Mouse (Mus musculus) liver, embryonic 18 days (tissue): ENCODE data around the gene Mrpl58. TPM values are rescaled to one million over a fixed set of nuclear protein-coding genes. Genes with fewer than 3 reads are reported as not detected.

Experiments
- polyA plus RNA-seq: library from polyadenylated mRNA; depleted of rRNA; stranded (reverse); fragments of >200 nt; gene quantifications from 2 replicates; pipeline ENCODE4 v1.2.3, GENCODE M21; 2012; rRNA removed

Gene Mrpl58
- 36.1 and 39.1 TPM in 2 replicates for polyA plus RNA-seq

GRCm38 (mm10) chr11:115403338-115404124 is at the start of gene Mrpl58:
TSS of gene Mrpl58 (plus strand) at chr11:115403752.

GRCm38 (mm10) chr11:115367395-115367944 is 36.1 kb upstream of the Mrpl58 start, which contains the start of gene Hid1:
TSS of gene Hid1 (minus strand) at chr11:115367756.

GRCm38 (mm10) chr11:115381743-115382539 is 21.6 kb upstream of the Mrpl58 start, which contains the start of gene Cdr2l:
TSS of gene Cdr2l (plus strand) at chr11:115381916.

GRCm38 (mm10) chr11:115419531-115420237 is 16.1 kb downstream of the Mrpl58 start, which contains the start of the genes Atp5h and Kctd2:
TSS of gene Atp5h (minus strand) at chr11:115419962.
TSS of gene Kctd2 (plus strand) at chr11:115420128.

GRCm38 (mm10) chr11:115439906-115440595 is 36.5 kb downstream of the Mrpl58 start, which contains the start of gene Trim80:
TSS of gene Trim80 (plus strand) at chr11:115440545.

Other genes with a start within 250 kb of the Mrpl58 start
- 53.4 and 55.4 TPM in 2 replicates for gene Slc9a3r1, start 240.4 kb upstream of the Mrpl58 start, polyA plus RNA-seq
- 1.8 and 2.1 TPM in 2 replicates for gene Tmem104, start 216.3 kb upstream of the Mrpl58 start, polyA plus RNA-seq
- 12.4 and 14.7 TPM in 2 replicates for gene Nat9, start 215.9 kb upstream of the Mrpl58 start, polyA plus RNA-seq
- 0.14 and 0.21 TPM in 2 replicates for gene Grin2c, start 136.5 kb upstream of the Mrpl58 start, polyA plus RNA-seq
- gene Fdxr, start 126.7 kb upstream of the Mrpl58 start, polyA plus RNA-seq = 14.1 and 14.7 TPM in 2 replicates
- 14.5 and 16.9 TPM in 2 replicates for gene Fads6, start 106.1 kb upstream of the Mrpl58 start, polyA plus RNA-seq
- gene Otop2, start 96.6 kb upstream of the Mrpl58 start, polyA plus RNA-seq = 0.05 and 0.07 TPM in 2 replicates
- 0.10 and 0.12 TPM in 2 replicates for gene Ush1g, start 81.7 kb upstream of the Mrpl58 start, polyA plus RNA-seq
- gene Otop3, start 69.0 kb upstream of the Mrpl58 start, polyA plus RNA-seq = not detected in 2 replicates
- gene Hid1, start 36.0 kb upstream of the Mrpl58 start, polyA plus RNA-seq = 1.3 TPM in 2 replicates
- gene Cdr2l, start 21.8 kb upstream of the Mrpl58 start, polyA plus RNA-seq = 2.1 and 2.4 TPM in 2 replicates
- 331 and 347 TPM in 2 replicates for gene Atp5h, start 16.2 kb downstream of the Mrpl58 start, polyA plus RNA-seq
- 8.1 and 9.0 TPM in 2 replicates for gene Kctd2, start 16.4 kb downstream of the Mrpl58 start, polyA plus RNA-seq
- gene Trim80, start 36.8 kb downstream of the Mrpl58 start, polyA plus RNA-seq = 0.61 and 0.77 TPM in 2 replicates
- 2.1 TPM in 2 replicates for gene Slc16a5, start 58.7 kb downstream of the Mrpl58 start, polyA plus RNA-seq
- gene Armc7, start 71.9 kb downstream of the Mrpl58 start, polyA plus RNA-seq = 2.9 and 3.0 TPM in 2 replicates
- gene Nt5c, start 88.1 kb downstream of the Mrpl58 start, polyA plus RNA-seq = 24.7 and 29.0 TPM in 2 replicates
- gene Jpt1, start 110.6 kb downstream of the Mrpl58 start, polyA plus RNA-seq = 89.7 and 90.7 TPM in 2 replicates
- gene Sumo2, start 132.5 kb downstream of the Mrpl58 start, polyA plus RNA-seq = 133 and 136 TPM in 2 replicates
- 52.3 and 55.6 TPM in 2 replicates for gene Nup85, start 160.7 kb downstream of the Mrpl58 start, polyA plus RNA-seq
- gene Mrps7, start 200.2 kb downstream of the Mrpl58 start, polyA plus RNA-seq = 23.3 and 24.4 TPM in 2 replicates
- gene Gga3, start 200.3 kb downstream of the Mrpl58 start, polyA plus RNA-seq = 6.7 and 8.1 TPM in 2 replicates
- gene Mif4gd, start 209.2 kb downstream of the Mrpl58 start, polyA plus RNA-seq = 35.3 and 35.9 TPM in 2 replicates
- 7.8 and 8.4 TPM in 2 replicates for gene Slc25a19, start 224.5 kb downstream of the Mrpl58 start, polyA plus RNA-seq